Mouse (Mus musculus) adrenal gland, adult 10 weeks (tissue): ENCODE data around the gene Ccr2. TPM values are rescaled to one million over a fixed set of nuclear protein-coding genes. Genes with fewer than 3 reads are reported as not detected.

Experiments used
- polyA plus RNA-seq: library from polyadenylated mRNA; stranded (reverse); fragments of 350-450 nt; fragmentation: Illumina TruSeq; extraction: RNeasy Lipid Tissue Mini Kit (QIAGEN cat#74804); gene quantifications from one replicate; pipeline ENCODE4 v1.2.3, GENCODE M21; 2014; ENCODE audit warnings: low read depth, low replicate concordance

Gene Ccr2
- 13.3 TPM for polyA plus RNA-seq

GRCm38 (mm10) chr9:124101723-124102122, at the start of gene Ccr2:
TSS of gene Ccr2 (plus strand) at chr9:124101950.

GRCm38 (mm10) chr9:124121387-124122184, 19.8 kb downstream of the Ccr2 start, which contains the start of gene Ccr5:
TSS of gene Ccr5 (plus strand) at chr9:124121543.

Other genes starting within 250 kb of the Ccr2 start
- gene Xcr1, start 239.9 kb upstream of the Ccr2 start, polyA plus RNA-seq: 0.35 TPM
- 5.7 TPM for gene Ccr1, start 133.3 kb upstream of the Ccr2 start, polyA plus RNA-seq
- gene Ccr1l1, start 123.5 kb upstream of the Ccr2 start, polyA plus RNA-seq: not detected
- not detected for gene Ccr3, start 80.0 kb upstream of the Ccr2 start, polyA plus RNA-seq
- 5.1 TPM for gene Ccr5, start 19.6 kb downstream of the Ccr2 start, polyA plus RNA-seq
- 75.3 TPM for gene 2010315B03Rik, start 210.7 kb downstream of the Ccr2 start, polyA plus RNA-seq